Mouse (Mus musculus): ENCODE results near the gene Grrp1. TPM values are rescaled to one million over a fixed set of nuclear protein-coding genes. Genes with fewer than 3 reads are reported as not detected.
A peak's percentile ranks its signal among the peaks of the same experiment; 100 is the strongest.

Grrp1 gene
- polyA plus RNA-seq, 1 experiment from 2014 or later = 6.4 TPM

DNA sequence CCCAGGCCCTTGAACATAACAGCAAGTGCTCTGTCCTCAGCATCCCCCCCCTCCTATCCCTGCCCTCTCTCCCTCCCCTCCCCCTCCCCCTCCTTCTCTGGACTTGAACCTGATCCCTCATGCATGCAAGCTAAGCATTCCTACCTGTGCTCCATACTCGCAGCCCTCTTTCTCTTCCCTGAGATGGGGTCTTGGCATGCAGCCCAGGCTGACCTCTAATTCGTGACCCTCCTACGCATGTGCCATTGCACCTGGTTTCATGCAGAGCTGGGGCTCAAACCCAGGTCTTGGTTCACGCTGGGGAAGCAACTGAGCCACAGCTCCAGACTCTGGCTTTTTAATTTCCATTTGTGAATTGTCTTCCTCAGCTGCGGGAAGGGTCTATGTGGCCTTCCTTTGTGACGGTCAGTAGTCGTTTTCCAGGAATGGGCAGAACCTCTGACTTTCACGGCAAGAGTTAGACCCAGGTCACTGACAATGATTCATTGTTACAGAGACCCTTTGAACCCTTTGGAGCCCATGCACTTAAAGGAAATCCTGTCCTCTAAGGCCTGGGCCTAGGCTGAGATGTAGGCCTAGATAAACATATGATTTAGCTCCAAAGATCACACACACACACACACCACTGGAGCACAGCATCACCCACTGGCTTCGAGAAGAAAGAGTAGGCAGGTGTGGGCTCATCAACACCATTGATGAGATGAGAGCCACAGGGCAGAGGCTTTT lies 12.1 kb upstream of the Grrp1 start:
- Histone ChIP-seq H3K36me3 (no peaks in the 10 kb centered on the region), H3K4me1 (no peaks in the 10 kb centered on the region), H3K9ac (no peak overlapping the region), H3K4me2 (no peak overlapping the region), H3K4me3 (no peak overlapping the region), H3K27ac (no peak overlapping the region), H3K27me3 (no peaks in the 10 kb centered on the region), H3K9me3 (no peaks in the 10 kb centered on the region)
- ATAC-seq (ENCODE audit: insufficient number of reproducible peaks, insufficient read depth, low FRiP score, low TSS enrichment, low read depth) = no peak
- 52% methylated on average over 9 of the region's 9 CpGs for WGBS

DNA sequence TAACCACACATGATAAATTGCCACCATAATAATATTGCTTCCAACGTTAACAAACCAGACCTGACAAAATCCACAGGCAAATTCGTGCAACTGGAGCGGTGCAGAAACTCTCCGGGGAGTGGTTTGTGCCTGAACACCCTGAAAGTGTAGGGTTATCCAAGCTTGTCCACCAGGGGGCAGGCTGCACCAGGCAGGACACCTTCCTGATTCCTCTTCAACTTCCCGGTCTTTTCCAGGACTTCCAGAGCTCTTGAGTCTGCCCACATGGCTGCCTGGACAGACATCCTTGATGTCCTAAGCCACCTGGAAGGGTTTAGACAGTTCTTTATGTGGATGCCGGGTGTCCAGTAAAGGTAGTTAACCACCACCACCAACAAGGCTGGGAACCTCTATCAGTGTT lies 9.3 kb upstream of the Grrp1 start:
- H3K27ac ChIP-seq = no peak overlapping the region
- no peak overlapping the region for H3K4me2 ChIP-seq
- no peaks in the 10 kb centered on the region for H3K36me3 ChIP-seq
- no peaks in the 10 kb centered on the region for H3K27me3 ChIP-seq
- H3K9ac ChIP-seq = no peak overlapping the region
- 0 out of 2 replicates have a peak, but pooled peaks cover 4% of the 10 kb centered on the region for H3K4me1 ChIP-seq
- H3K4me3 ChIP-seq = no peak overlapping the region
- no peak for ATAC-seq (ENCODE audit: insufficient number of reproducible peaks, insufficient read depth, low FRiP score, low TSS enrichment, low read depth)
- WGBS = 41% methylated on average over 6 of the region's 6 CpGs
- no peaks in the 10 kb centered on the region for H3K9me3 ChIP-seq

- no peak overlapping the region for H3K4me3 ChIP-seq
- no peak overlapping the region for H3K9ac ChIP-seq
- no peak for ATAC-seq (ENCODE audit: insufficient number of reproducible peaks, insufficient read depth, low FRiP score, low TSS enrichment, low read depth)
- no peaks in the 10 kb centered on the region for H3K36me3 ChIP-seq
- 60% methylated on average over 11 of the region's 11 CpGs for WGBS
- no peak overlapping the region for H3K27ac ChIP-seq
- peaks cover 41% of the 10 kb centered on the region for H3K4me1 ChIP-seq
- no peak overlapping the region for H3K4me2 ChIP-seq
- H3K9me3 ChIP-seq = no peaks in the 10 kb centered on the region
- peaks cover 36% of the 10 kb centered on the region for H3K27me3 ChIP-seq
Observed at GRCm38 (mm10) chr4:134258354-134258753, 4.4 kb upstream of the Grrp1 start.

- H3K9me3 ChIP-seq = no peaks in the 10 kb centered on the region
- no peaks in the 10 kb centered on the region for H3K36me3 ChIP-seq
- peaks cover 50% of the 10 kb centered on the region for H3K4me1 ChIP-seq
- 0 out of 2 replicates have a peak overlapping the region, but pooled peaks have one; percentile 27 for H3K9ac ChIP-seq
- WGBS = 14% methylated on average over 11 of the region's 11 CpGs
- no peak overlapping the region for H3K27ac ChIP-seq
- H3K4me3 ChIP-seq = no peak overlapping the region
- H3K27me3 ChIP-seq = peaks cover 45% of the 10 kb centered on the region
- no peak overlapping the region for H3K4me2 ChIP-seq
- ATAC-seq (ENCODE audit: insufficient number of reproducible peaks, insufficient read depth, low FRiP score, low TSS enrichment, low read depth) = no peak
Observed at GRCm38 (mm10) chr4:134257198-134258009, 3.5 kb upstream of the Grrp1 start.

- Histone ChIP-seq H3K9ac (peak overlapping the region; percentile 27; the same call in 1 of the 2 replicates), H3K27me3 (peaks cover 53% of the 10 kb centered on the region), H3K9me3 (no peaks in the 10 kb centered on the region), H3K36me3 (no peaks in the 10 kb centered on the region), H3K4me3 (no peak overlapping the region), H3K4me1 (peaks cover 58% of the 10 kb centered on the region), H3K4me2 (no peak overlapping the region), H3K27ac (no peak overlapping the region; the same call in 1 of the 2 replicates)
- WGBS = 13% methylated on average over 19 of the region's 19 CpGs
- ATAC-seq (ENCODE audit: insufficient number of reproducible peaks, insufficient read depth, low FRiP score, low TSS enrichment, low read depth) = no peak
Observed at GRCm38 (mm10) chr4:134256407-134257197, 2.7 kb upstream of the Grrp1 start.

DNA sequence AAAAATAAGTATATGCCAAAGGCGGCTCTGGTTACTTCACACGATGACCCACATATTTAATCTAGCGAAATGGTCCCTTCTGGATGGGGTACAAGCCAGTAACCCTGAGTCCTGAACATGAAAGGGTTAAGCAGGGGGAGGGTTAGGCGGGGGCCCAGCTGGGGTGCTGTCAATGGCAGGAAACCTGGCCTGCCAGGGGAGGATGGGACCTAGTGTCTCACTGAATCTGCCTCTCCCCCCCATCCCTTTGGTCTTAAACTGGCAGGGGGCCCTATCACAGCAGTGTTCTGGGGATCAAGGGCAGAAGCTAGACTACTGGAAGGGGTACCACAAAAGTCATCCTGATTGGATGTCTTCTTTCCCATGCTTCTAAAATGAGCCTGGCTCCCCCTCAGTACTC lies 1.9 kb upstream of the Grrp1 start:
- no peak overlapping the region for H3K4me3 ChIP-seq
- WGBS = 27% methylated on average over 4 of the region's 4 CpGs

DNA sequence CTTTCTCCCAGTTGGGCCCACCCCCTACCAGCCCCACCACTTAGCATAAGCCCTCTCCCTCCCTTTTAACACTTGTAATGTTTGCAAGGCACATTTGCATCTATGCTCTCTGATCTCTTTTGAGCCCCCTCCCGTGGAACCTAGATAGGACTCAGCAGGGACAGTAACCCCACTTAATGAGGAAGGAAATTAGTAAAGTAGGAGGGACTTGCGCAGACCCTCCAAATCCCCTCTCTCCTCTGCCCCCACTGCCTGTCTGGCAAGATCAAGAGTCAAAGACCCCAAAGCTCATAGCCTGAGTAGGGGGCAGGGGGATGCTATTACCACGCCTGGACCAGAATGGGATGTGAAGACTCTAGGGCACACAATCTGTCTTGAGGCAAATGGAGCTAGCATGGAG lies 929 bp upstream of the Grrp1 start:
- H3K27ac ChIP-seq = no peak overlapping the region
- H3K36me3 ChIP-seq = no peaks in the 10 kb centered on the region
- WGBS = 29% methylated on average over 3 of the region's 3 CpGs
- ATAC-seq (ENCODE audit: insufficient number of reproducible peaks, insufficient read depth, low FRiP score, low TSS enrichment, low read depth) = no peak
- H3K4me2 ChIP-seq = no peak overlapping the region
- H3K4me1 ChIP-seq = peaks cover 75% of the 10 kb centered on the region
- H3K9me3 ChIP-seq = no peaks in the 10 kb centered on the region
- H3K27me3 ChIP-seq = peaks cover 71% of the 10 kb centered on the region
- H3K4me3 ChIP-seq = no peak overlapping the region
- H3K9ac ChIP-seq = no peak overlapping the region

More for the DNA sequence above, 1.9 kb upstream of the Grrp1 start:
- no peak overlapping the region for H3K9ac ChIP-seq
- H3K27me3 ChIP-seq = peaks cover 61% of the 10 kb centered on the region
- no peak overlapping the region for H3K4me2 ChIP-seq
- no peak for ATAC-seq (ENCODE audit: insufficient number of reproducible peaks, insufficient read depth, low FRiP score, low TSS enrichment, low read depth)
- peaks cover 66% of the 10 kb centered on the region for H3K4me1 ChIP-seq
- no peaks in the 10 kb centered on the region for H3K36me3 ChIP-seq
- no peak overlapping the region for H3K27ac ChIP-seq
- no peaks in the 10 kb centered on the region for H3K9me3 ChIP-seq

DNA sequence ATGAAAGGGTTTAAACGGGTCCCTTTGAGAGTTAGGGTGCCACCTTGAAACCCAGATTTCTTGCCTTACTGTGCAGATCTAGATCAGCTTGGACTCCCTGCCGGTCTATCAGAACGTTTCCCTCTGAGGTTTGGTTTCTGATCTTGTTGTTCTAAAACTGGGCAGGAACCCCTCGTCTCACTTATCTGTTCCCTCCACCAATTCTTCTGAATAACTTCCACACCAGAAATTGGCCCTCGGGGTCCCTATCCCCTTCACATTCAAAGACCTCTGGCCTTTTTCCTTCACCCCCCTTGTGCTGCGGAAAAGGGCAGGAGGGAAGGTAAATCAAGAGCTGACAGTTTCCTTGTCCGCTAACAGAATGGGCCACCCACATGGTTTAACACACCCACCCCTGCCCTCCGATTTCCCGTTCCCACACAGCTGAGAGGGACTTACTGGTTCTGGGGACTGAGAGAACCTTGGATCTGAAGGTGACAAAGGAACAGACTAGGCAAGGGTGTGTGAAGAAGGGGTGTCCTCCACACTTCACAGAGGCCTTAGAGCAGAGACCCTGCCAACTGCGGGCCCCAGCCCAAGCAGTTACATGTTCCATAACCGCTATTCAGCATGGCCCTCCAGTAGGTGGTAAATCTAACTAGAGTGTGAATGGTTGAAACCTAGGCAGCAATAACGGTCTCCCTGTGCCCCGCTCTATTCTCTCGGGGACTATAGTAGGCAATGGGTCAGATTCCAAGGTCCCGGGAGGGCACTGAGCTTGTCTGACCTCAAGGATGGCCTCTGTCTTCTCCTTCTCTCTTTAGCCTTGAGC lies 790 bp downstream of the Grrp1 start:
- peak overlapping the region; percentile 61 for H3K9ac ChIP-seq
- H3K9me3 ChIP-seq = no peaks in the 10 kb centered on the region
- H3K27me3 ChIP-seq = peaks cover 88% of the 10 kb centered on the region
- WGBS = 11% methylated on average over 15 of the region's 15 CpGs
- H3K36me3 ChIP-seq = no peaks in the 10 kb centered on the region
- no peak for ATAC-seq (ENCODE audit: insufficient number of reproducible peaks, insufficient read depth, low FRiP score, low TSS enrichment, low read depth)
- peaks cover 78% of the 10 kb centered on the region for H3K4me1 ChIP-seq
- peak overlapping the region; percentile 54 for H3K4me3 ChIP-seq
- peak overlapping the region; percentile 30; the same call in 1 of the 2 replicates for H3K27ac ChIP-seq
- H3K4me2 ChIP-seq = peak overlapping the region; percentile 95

DNA sequence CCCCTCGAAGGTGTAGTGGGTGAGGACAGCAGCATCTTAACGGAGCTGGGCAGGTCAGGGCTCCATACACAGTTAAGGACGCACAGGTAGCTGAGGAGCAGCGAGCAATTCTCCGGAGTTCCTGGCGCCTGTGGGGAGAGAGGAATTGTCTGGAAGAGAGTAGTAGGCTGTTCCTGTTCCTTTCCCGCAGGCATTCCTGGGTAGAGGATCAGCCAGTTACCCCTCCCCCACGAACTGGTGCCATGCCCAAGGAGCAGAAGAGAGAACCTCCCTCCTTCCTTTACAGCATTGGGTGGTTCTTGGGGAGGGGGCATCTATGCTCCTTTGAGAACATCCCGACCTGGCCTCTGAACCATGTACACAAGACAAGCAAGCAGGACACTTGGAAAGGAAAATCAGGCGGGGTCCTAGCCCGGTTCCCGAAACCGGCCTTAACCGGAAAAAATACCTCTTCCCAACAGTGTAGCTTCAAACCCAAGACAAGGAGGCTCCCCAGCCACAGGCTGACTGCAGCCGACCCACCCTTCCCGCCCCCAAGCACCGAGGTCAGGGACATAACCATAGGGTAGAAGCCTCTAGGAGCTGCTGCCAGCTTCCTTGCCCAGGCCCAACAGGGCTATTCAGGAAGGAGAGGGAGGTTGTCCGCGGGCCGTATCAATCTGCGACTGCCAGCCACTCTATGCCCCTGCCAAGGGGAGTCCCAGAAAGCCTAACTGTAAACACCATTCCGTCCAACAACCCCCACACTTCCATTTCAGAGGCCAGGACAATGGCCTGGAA lies 1.6 kb downstream of the Grrp1 start:
- H3K9me3 ChIP-seq = no peaks in the 10 kb centered on the region
- H3K4me3 ChIP-seq = peak overlapping the region; percentile 54
- peaks cover 96% of the 10 kb centered on the region for H3K27me3 ChIP-seq
- H3K4me2 ChIP-seq = peak overlapping the region; percentile 95
- peaks cover 70% of the 10 kb centered on the region for H3K4me1 ChIP-seq
- H3K27ac ChIP-seq = peak overlapping the region; percentile 30; the same call in 1 of the 2 replicates
- no peak for ATAC-seq (ENCODE audit: insufficient number of reproducible peaks, insufficient read depth, low FRiP score, low TSS enrichment, low read depth)
- WGBS = 8% methylated on average over 22 of the region's 22 CpGs
- H3K9ac ChIP-seq = peak overlapping the region; percentile 74
- no peaks in the 10 kb centered on the region for H3K36me3 ChIP-seq

Data from embryonic facial prominence, embryonic 13.5 days (tissue).